Mouse (Mus musculus) stomach, embryonic 14.5 days (tissue): ENCODE results near the gene Cacna2d3. TPM values are rescaled to one million over a fixed set of nuclear protein-coding genes. Genes with fewer than 3 reads are reported as not detected.

Experiments
- ATAC-seq: fragments of 200-750 bp; cut with Nextera tagmentation; 2 replicates; pipeline ENCODE4 v1.8.0; 2017; ENCODE audit warnings: low read depth, moderate TSS enrichment; ENCODE audit not compliant: insufficient number of reproducible peaks, insufficient read depth, low FRiP score
- H3K27ac ChIP-seq: fragments of 300-500 bp; sonication (generic); 2 replicates; pipeline ENCODE4 v1.5.1; 2014; ENCODE audit warnings: mild to moderate bottlenecking, low read length, moderate library complexity, mixed read lengths
- H3K27me3 ChIP-seq: fragments of 300-500 bp; sonication (generic); 2 replicates; pipeline ENCODE4 v1.6.1; 2014; ENCODE audit warnings: low read length, control low read depth, mixed read lengths; ENCODE audit not compliant: control insufficient read depth, insufficient read depth
- H3K36me3 ChIP-seq: fragments of 300-500 bp; sonication (generic); 2 replicates; pipeline ENCODE4 v1.6.1; 2014; ENCODE audit warnings: mild to moderate bottlenecking, control low read depth, low read length, moderate library complexity, mixed read lengths; ENCODE audit not compliant: control insufficient read depth, insufficient read depth
- H3K4me1 ChIP-seq: fragments of 300-500 bp; sonication (generic); 2 replicates; pipeline ENCODE4 v1.6.1; 2014; ENCODE audit warnings: low read length, control low read depth, mixed read lengths; ENCODE audit not compliant: control insufficient read depth, insufficient read depth
- H3K4me2 ChIP-seq: fragments of 300-500 bp; sonication (generic); replicated peaks from 2 replicates; pipeline ENCODE4 v1.6.1; 2014; ENCODE audit warnings: low read depth, low read length, control low read depth
- H3K4me3 ChIP-seq: fragments of 300-500 bp; sonication (generic); 2 replicates; pipeline ENCODE4 v1.5.1; 2014; ENCODE audit warnings: low read depth, low read length, control low read depth
- H3K9ac ChIP-seq: fragments of 300-500 bp; sonication (generic); replicated peaks from 2 replicates; pipeline ENCODE4 v1.6.1; 2014; ENCODE audit warnings: low read depth, mild to moderate bottlenecking, control low read depth, low read length, moderate library complexity, mixed read lengths
- H3K9me3 ChIP-seq: fragments of 300-500 bp; sonication (generic); 2 replicates; pipeline ENCODE4 v1.6.1; 2016; ENCODE audit warnings: low read depth, low read length, control low read depth; ENCODE audit not compliant: control insufficient read depth
- WGBS: fragments of 180-500 bp; shearing (Covaris S2); extraction: QIAGEN DNeasy Blood & Tissue Kit; methylation state at CpG from one replicate; pipeline ENCODE4 v1.1.7; 2014; 5-methylcytosine and 5-hydroxymethylcytosine counted together
- polyA plus RNA-seq: library from polyadenylated mRNA; unstranded; fragments of >200 nt; fragmentation: Nextera tagmentation; extraction: Ambion mirVana; gene quantifications from 2 replicates; pipeline ENCODE4 v1.2.1, GENCODE M21; 2014

Cacna2d3 gene
- polyA plus RNA-seq, 1 experiment from 2014 or later = 3.5 TPM

- no peaks in the 10 kb centered on the region for H3K36me3 ChIP-seq
- H3K9me3 ChIP-seq = no peaks in the 10 kb centered on the region
- no peak for ATAC-seq
- H3K27ac ChIP-seq = no peak overlapping the region
- H3K27me3 ChIP-seq = no peaks in the 10 kb centered on the region
- no peaks in the 10 kb centered on the region for H3K4me1 ChIP-seq
- no peak overlapping the region for H3K4me2 ChIP-seq
- no peak overlapping the region for H3K9ac ChIP-seq
- H3K4me3 ChIP-seq = no peak overlapping the region
Observed at GRCm38 (mm10) chr14:29228471-29228870, 493.2 kb downstream of the Cacna2d3 start.

- Histone ChIP-seq H3K9me3 (no peaks in the 10 kb centered on the region), H3K9ac (no peak overlapping the region), H3K4me2 (no peak overlapping the region), H3K36me3 (no peaks in the 10 kb centered on the region), H3K4me1 (no peaks in the 10 kb centered on the region), H3K4me3 (no peak overlapping the region), H3K27ac (no peak overlapping the region), H3K27me3 (no peaks in the 10 kb centered on the region)
- no peak for ATAC-seq
- WGBS = 89% methylated on average over 2 of the region's 2 CpGs
Observed at GRCm38 (mm10) chr14:29227959-29228358, 493.7 kb downstream of the Cacna2d3 start.

GRCm38 (mm10) chr14:29225754-29226365 lies 495.8 kb downstream of the Cacna2d3 start:
- H3K4me1 ChIP-seq = no peaks in the 10 kb centered on the region
- H3K4me2 ChIP-seq = no peak overlapping the region
- no peaks in the 10 kb centered on the region for H3K27me3 ChIP-seq
- ATAC-seq = no peak
- WGBS = 43% methylated on average over 2 of the region's 2 CpGs
- no peaks in the 10 kb centered on the region for H3K9me3 ChIP-seq
- H3K9ac ChIP-seq = no peak overlapping the region
- no peaks in the 10 kb centered on the region for H3K36me3 ChIP-seq
- no peak overlapping the region for H3K27ac ChIP-seq
- H3K4me3 ChIP-seq = no peak overlapping the region

GRCm38 (mm10) chr14:29223012-29223411 lies 498.7 kb downstream of the Cacna2d3 start:
- no peak overlapping the region for H3K27ac ChIP-seq
- H3K4me2 ChIP-seq = no peak overlapping the region
- no peak overlapping the region for H3K4me3 ChIP-seq
- no peak for ATAC-seq
- no peak overlapping the region for H3K9ac ChIP-seq
- H3K27me3 ChIP-seq = no peaks in the 10 kb centered on the region
- H3K9me3 ChIP-seq = no peaks in the 10 kb centered on the region
- no peaks in the 10 kb centered on the region for H3K4me1 ChIP-seq
- 86% methylated on average over 1 of the region's 1 CpGs for whole genome bisulfite sequencing
- H3K36me3 ChIP-seq = no peaks in the 10 kb centered on the region

GRCm38 (mm10) chr14:29222191-29222882 lies 499.3 kb downstream of the Cacna2d3 start:
- H3K27me3 ChIP-seq = no peaks in the 10 kb centered on the region
- WGBS = 82% methylated on average over 4 of the region's 4 CpGs
- H3K27ac ChIP-seq = no peak overlapping the region
- no peak overlapping the region for H3K9ac ChIP-seq
- H3K4me1 ChIP-seq = no peaks in the 10 kb centered on the region
- H3K4me3 ChIP-seq = no peak overlapping the region
- ATAC-seq = no peak
- H3K36me3 ChIP-seq = no peaks in the 10 kb centered on the region
- no peak overlapping the region for H3K4me2 ChIP-seq
- no peaks in the 10 kb centered on the region for H3K9me3 ChIP-seq

- Histone ChIP-seq H3K36me3 (no peaks in the 10 kb centered on the region), H3K9me3 (no peaks in the 10 kb centered on the region), H3K9ac (no peak overlapping the region), H3K27ac (no peak overlapping the region), H3K4me1 (no peaks in the 10 kb centered on the region), H3K4me3 (no peak overlapping the region), H3K4me2 (no peak overlapping the region), H3K27me3 (no peaks in the 10 kb centered on the region)
- WGBS = 89% methylated on average over 1 of the region's 1 CpGs
- no peak for ATAC-seq
Observed at GRCm38 (mm10) chr14:29216106-29216505, 505.6 kb downstream of the Cacna2d3 start.

- Histone ChIP-seq H3K9me3 (no peaks in the 10 kb centered on the region), H3K4me1 (no peaks in the 10 kb centered on the region), H3K27ac (no peak overlapping the region), H3K4me2 (no peak overlapping the region), H3K4me3 (no peak overlapping the region), H3K36me3 (no peaks in the 10 kb centered on the region), H3K9ac (no peak overlapping the region), H3K27me3 (no peaks in the 10 kb centered on the region)
- no peak for ATAC-seq
- 81% methylated on average over 1 of the region's 1 CpGs for WGBS
Observed at GRCm38 (mm10) chr14:29204967-29205268, 516.7 kb downstream of the Cacna2d3 start.

- Histone ChIP-seq H3K4me1 (no peaks in the 10 kb centered on the region), H3K36me3 (no peaks in the 10 kb centered on the region), H3K27ac (no peak overlapping the region), H3K27me3 (no peaks in the 10 kb centered on the region), H3K9me3 (no peaks in the 10 kb centered on the region), H3K9ac (no peak overlapping the region), H3K4me2 (no peak overlapping the region), H3K4me3 (no peak overlapping the region)
- WGBS = 83% methylated on average over 10 of the region's 10 CpGs
- no peak for ATAC-seq
Observed at GRCm38 (mm10) chr14:29204236-29204966, 517.3 kb downstream of the Cacna2d3 start.
